Mouse (Mus musculus) T-helper 2 cell (primary cell): ENCODE measurements around the gene Bcan.

Experiments
- in situ Hi-C: fragments of 300-600 bp; cut with MboI, MseI; formaldehyde crosslinking; loops from one replicate; pipeline ENCODE4 v1.15.1; 2025; ENCODE audit warnings: high pct_unique_total_duplicates

Gene Bcan

GRCm38 (mm10) chr3:88000181-88000580 is at the start of gene Bcan:
Bcan (minus strand) TSS chr3:88000230.
- in situ Hi-C loops = no loop called here

GRCm38 (mm10) chr3:88049532-88049931 is 49.5 kb upstream of the Bcan start:
- in situ Hi-C loops = no loop called here

- in situ Hi-C loops = no loop called here
Measured at GRCm38 (mm10) chr3:88042661-88043421, 42.8 kb upstream of the Bcan start, which contains the start of gene Gpatch4. Gpatch4 (plus strand) TSS chr3:88043108.

GRCm38 (mm10) chr3:88035561-88036293 is 35.7 kb upstream of the Bcan start:
- in situ Hi-C loops = no loop called here

- in situ Hi-C loops = no loop called here
Measured at GRCm38 (mm10) chr3:88033506-88033905, 33.5 kb upstream of the Bcan start.

GRCm38 (mm10) chr3:88030608-88031395 is 30.8 kb upstream of the Bcan start:
- in situ Hi-C loops = no loop called here

GRCm38 (mm10) chr3:88027434-88028186 is 27.6 kb upstream of the Bcan start, which contains the start of gene Hapln2:
Hapln2 (minus strand) TSS chr3:88027583.
- in situ Hi-C loops = no loop called here

- in situ Hi-C loops = no loop called here
Measured at GRCm38 (mm10) chr3:88026823-88027222, 26.8 kb upstream of the Bcan start.

- in situ Hi-C loops = no loop called here
Measured at GRCm38 (mm10) chr3:88023192-88024074, 23.4 kb upstream of the Bcan start.

- in situ Hi-C loops = no loop called here
Measured at GRCm38 (mm10) chr3:88022322-88023191, 22.5 kb upstream of the Bcan start.

- in situ Hi-C loops = no loop called here
Measured at GRCm38 (mm10) chr3:88010634-88011265, 10.7 kb upstream of the Bcan start.

GRCm38 (mm10) chr3:88005822-88006786 is 6.1 kb upstream of the Bcan start:
- in situ Hi-C loops = loop anchor here (5.0 kb wide), 1 partner anchor 66 kb away; no protein-coding TSS in a partner anchor

- in situ Hi-C loops = no loop called here
Measured at GRCm38 (mm10) chr3:88002291-88002976, 2.4 kb upstream of the Bcan start.

GRCm38 (mm10) chr3:88000816-88001595 is 976 bp upstream of the Bcan start:
- in situ Hi-C loops = no loop called here

GRCm38 (mm10) chr3:87999243-87999895 is 661 bp downstream of the Bcan start:
- in situ Hi-C loops = no loop called here

GRCm38 (mm10) chr3:87998747-87999146 is 1.3 kb downstream of the Bcan start:
- in situ Hi-C loops = no loop called here
